Mouse (Mus musculus) hindbrain, embryonic 12.5 days (tissue): ENCODE measurements at regions not wholly inside any gene's neighbourhood (a gene's known extent, or its start where the extent isn't known, plus 50 kb on each side); places are given as distances from the start of the nearest gene placed in this dataset.

Experiments used
- ATAC-seq: fragments of 200-750 bp; cut with Nextera tagmentation; 2 replicates; pipeline ENCODE4 v1.8.0; 2017; ENCODE audit warnings: moderate TSS enrichment; ENCODE audit not compliant: low FRiP score
- H3K27ac ChIP-seq: fragments of 300-500 bp; sonication (generic); 2 replicates; pipeline ENCODE4 v1.5.1; 2016; ENCODE audit warnings: mild to moderate bottlenecking
- H3K27me3 ChIP-seq: fragments of 300-500 bp; sonication (generic); 2 replicates; pipeline ENCODE4 v1.6.1; 2016; ENCODE audit warnings: mild to moderate bottlenecking
- H3K36me3 ChIP-seq: fragments of 300-500 bp; sonication (generic); 2 replicates; pipeline ENCODE4 v1.6.1; 2016; ENCODE audit warnings: mild to moderate bottlenecking
- H3K4me1 ChIP-seq: fragments of 300-500 bp; sonication (generic); 2 replicates; pipeline ENCODE4 v1.6.1; 2016
- H3K4me2 ChIP-seq: fragments of 300-500 bp; sonication (generic); replicated peaks from 2 replicates; pipeline ENCODE4 v1.6.1; 2016; ENCODE audit warnings: mild to moderate bottlenecking
- H3K4me3 ChIP-seq: fragments of 300-500 bp; sonication (generic); 2 replicates; pipeline ENCODE4 v1.5.1; 2016; ENCODE audit warnings: mild to moderate bottlenecking
- H3K9ac ChIP-seq: fragments of 300-500 bp; sonication (generic); 2 replicates; pipeline ENCODE4 v1.6.1; 2016; ENCODE audit warnings: mild to moderate bottlenecking, moderate library complexity
- H3K9me3 ChIP-seq: fragments of 300-500 bp; sonication (generic); replicated peaks from 2 replicates; pipeline ENCODE4 v1.6.1; 2016; ENCODE audit warnings: mild to moderate bottlenecking
- WGBS: fragments of 180-500 bp; shearing (Covaris S2); methylation state at CpG from one replicate; pipeline ENCODE4 v1.1.7; 2016; 5-methylcytosine and 5-hydroxymethylcytosine counted together

DNA sequence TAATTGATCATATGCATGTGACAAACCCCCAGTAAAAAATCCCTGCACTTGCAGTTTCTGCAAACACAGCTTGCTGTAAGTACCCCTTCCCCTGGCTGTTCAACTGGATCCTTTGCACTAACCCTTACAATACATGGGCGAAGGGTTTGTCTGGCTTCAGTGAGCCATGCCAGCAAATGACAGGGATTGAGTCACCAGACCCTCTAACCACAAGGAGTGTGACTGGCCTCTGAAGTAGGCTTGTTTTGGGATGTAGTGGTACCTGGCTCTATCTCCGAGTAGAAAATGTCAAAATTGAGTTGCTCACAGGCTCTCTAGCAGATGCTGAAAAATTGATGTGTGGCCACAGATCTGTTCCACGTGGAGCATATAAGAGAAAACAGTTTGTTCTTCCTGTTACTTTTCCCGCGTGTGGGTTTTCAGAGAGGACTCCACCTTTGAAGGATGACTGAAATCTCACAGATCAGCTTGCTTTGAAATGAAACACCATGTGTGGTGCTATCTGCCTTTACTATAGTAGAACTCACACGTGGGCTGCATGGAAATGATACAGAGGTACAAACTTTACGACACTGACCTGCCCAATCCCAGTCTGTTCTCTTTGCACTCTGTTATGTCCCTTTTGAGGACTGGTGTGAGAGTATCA is 228.8 kb downstream of the Abcc12 start:
- H3K4me1 ChIP-seq: no peaks in the 10 kb centered on the region
- no peak overlapping the region for H3K4me2 ChIP-seq
- ATAC-seq: no peak
- H3K9ac ChIP-seq: no peak overlapping the region
- H3K27ac ChIP-seq: no peak overlapping the region
- 87% methylated on average over 7 of the region's 7 CpGs for WGBS
- H3K9me3 ChIP-seq: no peaks in the 10 kb centered on the region; the same call in 1 of the 2 replicates
- no peak overlapping the region for H3K4me3 ChIP-seq
- H3K27me3 ChIP-seq: no peaks in the 10 kb centered on the region
- no peaks in the 10 kb centered on the region for H3K36me3 ChIP-seq

DNA sequence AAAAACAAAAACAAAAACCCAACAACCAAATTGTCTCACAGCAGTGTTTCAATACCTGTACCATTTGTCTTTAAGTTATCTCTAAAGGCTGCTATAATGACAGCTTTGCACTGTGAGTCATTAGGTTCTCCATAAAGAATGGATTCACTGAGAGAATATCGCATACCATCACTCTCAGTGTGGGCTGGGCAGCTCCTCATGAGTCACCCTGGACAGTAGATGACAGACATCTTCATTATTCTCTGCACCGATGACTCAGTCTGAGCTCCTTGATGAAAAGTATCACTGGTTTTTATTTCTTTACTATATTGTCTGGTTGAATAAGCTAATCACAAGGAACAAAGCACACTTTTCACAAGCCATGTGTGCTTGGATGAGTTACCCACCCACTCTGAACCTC is 230.4 kb downstream of the Abcc12 start:
- ATAC-seq: no peak
- no peak overlapping the region for H3K4me2 ChIP-seq
- H3K9me3 ChIP-seq: no peaks in the 10 kb centered on the region; the same call in 1 of the 2 replicates
- H3K36me3 ChIP-seq: no peaks in the 10 kb centered on the region
- H3K9ac ChIP-seq: no peak overlapping the region
- H3K27ac ChIP-seq: no peak overlapping the region
- H3K27me3 ChIP-seq: no peaks in the 10 kb centered on the region
- no peak overlapping the region for H3K4me3 ChIP-seq
- WGBS: 56% methylated on average over 2 of the region's 2 CpGs
- H3K4me1 ChIP-seq: no peaks in the 10 kb centered on the region

DNA sequence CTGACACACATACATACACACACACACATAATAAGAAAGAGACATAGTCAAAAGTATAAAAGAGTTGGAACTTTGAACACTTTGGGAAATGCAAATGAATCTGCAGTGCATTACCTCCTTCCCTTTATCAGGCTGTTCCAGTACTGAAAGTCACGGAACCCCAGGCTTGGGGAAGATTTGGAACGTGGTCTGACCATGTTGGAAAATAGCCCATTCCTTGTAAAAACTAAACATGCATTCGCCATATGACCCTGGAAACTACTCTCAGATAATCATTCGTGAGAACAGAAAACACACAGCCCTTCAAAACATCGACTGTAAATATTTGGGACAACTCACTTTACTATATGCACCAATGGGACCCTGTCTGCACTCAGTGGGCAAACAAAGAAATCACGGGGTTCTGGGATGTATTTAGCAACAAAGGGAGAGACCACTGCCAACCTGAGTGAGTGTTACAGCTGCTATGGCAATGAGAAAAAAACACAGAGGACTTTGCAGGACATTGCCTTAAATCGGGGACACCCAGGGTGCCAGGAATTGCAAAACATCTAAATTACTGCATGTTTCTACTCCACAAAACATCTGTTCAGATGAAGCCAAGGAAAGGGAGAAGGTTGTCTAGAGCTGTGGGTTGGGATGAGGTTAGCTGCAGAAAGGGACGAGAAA is 238.3 kb downstream of the Abcc12 start:
- no peaks in the 10 kb centered on the region for H3K27me3 ChIP-seq
- H3K9ac ChIP-seq: no peak overlapping the region
- H3K9me3 ChIP-seq: no peaks in the 10 kb centered on the region
- ATAC-seq: no peak
- no peaks in the 10 kb centered on the region for H3K36me3 ChIP-seq
- H3K4me1 ChIP-seq: peaks cover 4% of the 10 kb centered on the region
- H3K4me3 ChIP-seq: no peak overlapping the region
- H3K4me2 ChIP-seq: no peak overlapping the region
- H3K27ac ChIP-seq: no peak overlapping the region
- WGBS: 65% methylated on average over 8 of the region's 8 CpGs

DNA sequence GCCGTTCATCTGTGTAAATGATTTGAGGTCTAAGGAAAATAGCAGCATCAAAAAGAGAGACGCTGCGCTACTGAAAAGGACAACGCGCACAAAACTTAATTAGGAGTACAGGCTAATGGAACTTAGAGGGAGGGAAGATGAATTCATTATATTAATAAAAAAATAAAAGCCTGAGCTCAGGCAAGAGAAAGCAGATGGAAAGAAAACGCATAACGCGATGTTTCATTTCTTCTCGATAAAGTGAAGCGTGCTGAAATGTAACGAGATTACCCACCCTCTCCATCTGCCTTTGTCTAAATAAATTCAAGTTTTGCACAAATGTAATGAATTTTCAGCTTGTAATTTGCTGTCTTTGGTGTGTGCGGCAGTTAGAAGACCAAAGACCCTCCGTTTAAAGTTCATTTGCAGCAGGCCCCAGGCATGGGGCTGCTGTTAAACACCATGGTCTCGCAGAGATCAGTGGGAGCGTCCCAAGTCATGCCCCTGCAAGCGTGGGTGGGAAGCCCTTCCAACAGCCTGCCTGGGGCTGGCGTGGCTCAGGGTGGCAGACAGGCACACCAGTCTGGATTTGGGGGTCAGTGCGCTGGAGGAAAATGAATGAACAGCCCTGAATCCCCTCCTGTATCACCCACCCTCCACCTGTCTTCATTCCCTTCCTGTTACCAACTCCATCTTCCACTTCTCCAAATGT is 241.8 kb downstream of the Abcc12 start:
- Histone ChIP-seq H3K27ac (peak overlapping the region; percentile 1; the same call in 1 of the 2 replicates), H3K27me3 (no peaks in the 10 kb centered on the region)

DNA sequence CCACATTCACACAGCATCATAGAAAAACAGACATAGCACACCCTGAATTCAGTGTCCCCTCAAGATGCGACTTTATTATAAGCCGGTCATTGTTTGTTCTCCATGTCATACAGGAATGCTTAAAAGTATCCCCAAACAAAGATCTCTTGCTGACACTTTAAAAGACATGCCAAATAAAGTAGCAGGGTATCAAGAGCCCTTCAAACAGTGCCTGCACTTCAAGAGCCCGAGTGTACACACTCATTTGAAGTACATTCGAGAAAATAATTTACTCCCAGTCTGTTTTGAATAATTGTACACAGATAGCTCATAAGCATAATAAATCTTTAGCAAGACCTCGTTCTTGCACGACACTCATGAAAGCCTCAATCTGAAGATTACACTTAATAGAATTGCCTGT is 249.1 kb downstream of the Abcc12 start:
- Histone ChIP-seq H3K27ac (no peak overlapping the region), H3K4me2 (no peak overlapping the region), H3K4me1 (peaks cover 7% of the 10 kb centered on the region), H3K9ac (no peak overlapping the region), H3K27me3 (0 out of 2 replicates have a peak, but pooled peaks cover 1% of the 10 kb centered on the region), H3K9me3 (no peaks in the 10 kb centered on the region), H3K36me3 (no peaks in the 10 kb centered on the region), H3K4me3 (no peak overlapping the region)
- WGBS: 73% methylated on average over 6 of the region's 6 CpGs
- ATAC-seq: no peak

More for the DNA sequence above, 241.8 kb downstream of the Abcc12 start:
- H3K9me3 ChIP-seq: no peaks in the 10 kb centered on the region
- H3K36me3 ChIP-seq: no peaks in the 10 kb centered on the region
- no peak overlapping the region for H3K9ac ChIP-seq
- 82% methylated on average over 18 of the region's 18 CpGs for WGBS
- no peak overlapping the region for H3K4me3 ChIP-seq
- H3K4me2 ChIP-seq: no peak overlapping the region
- no peak for ATAC-seq
- H3K4me1 ChIP-seq: peaks cover 4% of the 10 kb centered on the region

DNA sequence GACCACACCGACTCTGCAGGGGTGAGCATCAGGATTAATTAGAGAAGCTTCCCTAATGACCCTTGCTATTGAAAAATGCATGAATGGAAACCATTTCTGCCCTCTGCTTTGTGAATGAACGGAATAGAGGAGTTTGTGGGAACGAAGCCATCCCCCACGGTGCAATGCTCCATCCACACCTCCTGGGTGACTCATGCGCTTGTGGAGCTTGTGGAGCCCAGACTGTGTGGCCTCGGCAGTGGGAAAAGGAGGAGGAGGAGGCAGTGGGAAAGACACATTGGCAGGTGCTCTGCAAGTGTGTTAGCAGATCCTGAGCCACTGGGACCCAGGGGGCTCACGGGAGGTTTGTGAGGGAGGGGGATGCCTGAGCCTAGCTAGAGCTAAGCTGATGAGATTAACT is 251.9 kb downstream of the Abcc12 start:
- Histone ChIP-seq H3K9ac (no peak overlapping the region), H3K27me3 (0 out of 2 replicates have a peak, but pooled peaks cover 5% of the 10 kb centered on the region), H3K27ac (no peak overlapping the region), H3K9me3 (no peaks in the 10 kb centered on the region), H3K4me3 (no peak overlapping the region), H3K4me1 (peaks cover 24% of the 10 kb centered on the region), H3K36me3 (no peaks in the 10 kb centered on the region), H3K4me2 (no peak overlapping the region)
- WGBS: 37% methylated on average over 7 of the region's 7 CpGs
- peak; percentile 65; the same call in 1 of the 2 replicates for ATAC-seq

DNA sequence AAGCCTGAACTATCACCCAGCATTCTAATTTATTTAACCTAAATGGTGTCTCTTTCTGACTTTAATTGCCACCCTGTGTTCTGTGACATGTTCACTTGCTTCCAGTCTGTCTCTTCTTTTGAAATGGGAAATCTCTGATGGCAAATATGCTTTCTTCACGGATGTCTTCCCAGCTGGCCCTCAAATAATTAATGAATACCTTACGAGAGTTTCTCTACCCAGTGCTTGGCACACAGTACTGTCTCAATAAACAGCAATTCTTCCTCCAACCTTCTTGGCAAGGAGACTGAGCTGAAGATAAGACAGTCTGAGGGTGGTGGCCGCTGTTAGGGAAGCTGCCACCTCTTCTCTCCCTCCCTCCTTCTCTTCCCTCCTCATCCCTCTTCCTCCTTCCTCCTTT is 252.5 kb downstream of the Abcc12 start:
- no peak overlapping the region for H3K9ac ChIP-seq
- H3K4me1 ChIP-seq: peaks cover 25% of the 10 kb centered on the region
- H3K4me3 ChIP-seq: no peak overlapping the region
- ATAC-seq: no peak
- H3K4me2 ChIP-seq: no peak overlapping the region
- H3K27me3 ChIP-seq: 0 out of 2 replicates have a peak, but pooled peaks cover 5% of the 10 kb centered on the region
- no peaks in the 10 kb centered on the region for H3K9me3 ChIP-seq
- H3K27ac ChIP-seq: no peak overlapping the region
- WGBS: 67% methylated on average over 3 of the region's 3 CpGs
- no peaks in the 10 kb centered on the region for H3K36me3 ChIP-seq

DNA sequence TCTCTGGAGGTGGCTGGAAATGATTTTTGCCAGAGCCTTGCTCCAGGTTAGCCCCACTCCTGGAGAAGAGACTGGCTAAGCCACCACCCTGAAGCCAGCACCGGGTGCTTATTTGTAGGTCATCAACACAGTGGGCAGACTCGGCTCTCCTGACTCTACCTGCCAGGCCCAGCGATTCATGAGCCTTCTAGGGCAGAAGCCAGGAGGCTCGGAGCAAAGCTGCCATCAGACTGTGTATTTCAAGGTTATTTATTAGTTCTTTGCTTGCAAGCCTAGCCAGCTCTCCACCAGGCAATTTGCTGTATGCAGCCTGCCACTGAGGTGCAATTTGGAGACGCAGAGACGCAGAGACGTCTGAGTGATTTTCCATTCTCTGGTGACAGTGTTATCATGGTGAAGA is 255.4 kb downstream of the Abcc12 start:
- Histone ChIP-seq H3K27me3 (0 out of 2 replicates have a peak, but pooled peaks cover 5% of the 10 kb centered on the region), H3K9ac (no peak overlapping the region), H3K27ac (peak overlapping the region; percentile 67), H3K36me3 (no peaks in the 10 kb centered on the region), H3K4me3 (no peak overlapping the region), H3K4me2 (no peak overlapping the region), H3K4me1 (peaks cover 28% of the 10 kb centered on the region), H3K9me3 (no peaks in the 10 kb centered on the region)
- ATAC-seq: no peak
- WGBS: 74% methylated on average over 7 of the region's 7 CpGs

DNA sequence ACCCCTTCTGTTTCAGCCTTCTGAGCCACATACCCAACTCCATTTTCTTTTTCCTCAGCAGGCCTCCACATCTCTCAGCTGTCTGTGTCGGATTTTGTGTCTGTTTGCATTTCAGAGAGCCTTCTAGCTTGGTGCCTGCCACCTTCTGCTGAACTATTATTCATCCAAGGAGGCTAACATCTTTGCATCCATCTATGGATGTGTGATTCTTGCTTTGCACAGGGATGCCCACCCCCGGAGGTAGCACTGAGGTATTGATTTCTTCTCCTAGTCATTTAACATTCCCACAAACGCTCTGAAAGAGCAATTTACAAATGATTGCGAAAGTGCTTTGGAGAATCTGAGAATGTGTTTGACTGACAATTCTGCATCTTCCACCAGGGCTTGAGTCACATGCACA is 255.9 kb downstream of the Abcc12 start:
- Histone ChIP-seq H3K4me3 (no peak overlapping the region), H3K4me2 (no peak overlapping the region), H3K27me3 (0 out of 2 replicates have a peak, but pooled peaks cover 5% of the 10 kb centered on the region), H3K9me3 (no peaks in the 10 kb centered on the region), H3K27ac (peak overlapping the region; percentile 67), H3K4me1 (peaks cover 28% of the 10 kb centered on the region), H3K36me3 (no peaks in the 10 kb centered on the region), H3K9ac (no peak overlapping the region)
- no peak for ATAC-seq
- WGBS: 64% methylated on average over 4 of the region's 4 CpGs

DNA sequence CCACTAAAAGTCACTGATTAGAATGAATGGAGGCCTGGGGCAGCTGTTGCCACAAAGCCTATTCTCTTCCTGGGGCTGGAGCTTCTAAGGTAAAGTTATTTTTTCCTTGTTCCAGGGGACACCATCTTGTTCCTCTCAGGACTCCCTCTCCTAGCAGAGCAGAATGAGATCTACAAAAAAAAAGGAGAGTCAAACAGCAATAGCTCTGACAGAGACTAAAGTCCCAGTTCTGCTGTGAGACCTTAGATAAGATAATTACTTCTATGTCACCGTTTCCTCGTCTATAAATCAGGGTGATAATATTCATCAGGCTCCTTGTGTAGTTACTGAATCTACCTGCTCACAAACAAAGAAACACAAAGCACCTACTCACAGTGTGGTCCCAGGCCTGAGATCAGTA is 256.7 kb downstream of the Abcc12 start:
- Histone ChIP-seq H3K4me1 (peaks cover 26% of the 10 kb centered on the region), H3K27ac (peak overlapping the region; percentile 60), H3K9me3 (no peaks in the 10 kb centered on the region), H3K4me2 (no peak overlapping the region), H3K36me3 (no peaks in the 10 kb centered on the region), H3K4me3 (no peak overlapping the region), H3K27me3 (0 out of 2 replicates have a peak, but pooled peaks cover 5% of the 10 kb centered on the region), H3K9ac (no peak overlapping the region)
- 64% methylated on average over 2 of the region's 2 CpGs for WGBS
- ATAC-seq: no peak

DNA sequence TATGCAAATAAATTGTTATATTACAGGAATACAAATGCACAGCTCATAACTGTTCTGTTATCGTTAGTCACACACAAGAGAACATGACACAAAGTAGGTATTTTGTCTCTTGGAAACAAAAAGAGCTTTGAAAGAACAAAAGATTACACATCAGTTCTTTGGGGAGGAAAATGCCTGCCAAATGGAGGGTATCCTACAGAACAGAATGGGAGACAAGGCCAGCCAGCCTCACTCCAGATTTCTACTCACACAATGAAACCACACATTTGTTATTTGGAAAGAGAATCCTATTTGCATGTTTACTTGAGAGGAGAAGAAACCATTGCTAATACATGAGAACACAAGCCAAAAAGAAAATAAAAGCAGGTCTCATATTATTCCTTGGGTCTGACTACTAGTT is 258.0 kb downstream of the Abcc12 start:
- 0 out of 2 replicates have a peak, but pooled peaks cover 5% of the 10 kb centered on the region for H3K27me3 ChIP-seq
- no peak overlapping the region for H3K9ac ChIP-seq
- WGBS: 50% methylated on average over 1 of the region's 1 CpGs
- H3K4me3 ChIP-seq: no peak overlapping the region
- ATAC-seq: peak; percentile 50; the same call in 1 of the 2 replicates
- peak overlapping the region; percentile 62 for H3K27ac ChIP-seq
- H3K4me1 ChIP-seq: peaks cover 22% of the 10 kb centered on the region
- no peaks in the 10 kb centered on the region for H3K9me3 ChIP-seq
- no peak overlapping the region for H3K4me2 ChIP-seq
- no peaks in the 10 kb centered on the region for H3K36me3 ChIP-seq

DNA sequence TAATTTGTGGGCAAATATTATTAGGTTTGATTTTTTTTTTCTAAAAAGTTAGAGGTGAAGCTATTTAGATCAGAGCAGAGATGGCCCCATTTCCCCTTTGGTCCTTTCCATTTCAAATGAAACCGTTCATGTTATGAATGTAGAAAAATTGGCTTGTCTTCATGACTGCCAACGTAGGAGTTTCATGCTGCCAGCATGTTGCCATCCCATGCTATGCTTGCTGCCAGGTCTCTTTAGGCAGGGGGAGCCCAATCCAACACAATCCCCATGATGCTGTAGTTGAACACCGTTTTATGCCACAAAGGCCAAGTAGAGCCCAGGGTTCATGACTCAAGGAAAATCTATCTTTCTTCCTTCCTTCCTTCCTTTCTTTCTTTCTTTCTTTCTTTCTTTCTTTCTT is 259.5 kb downstream of the Abcc12 start:
- Histone ChIP-seq H3K9ac (no peak overlapping the region), H3K27ac (no peak overlapping the region), H3K4me3 (no peak overlapping the region), H3K9me3 (no peaks in the 10 kb centered on the region), H3K36me3 (no peaks in the 10 kb centered on the region), H3K4me1 (peaks cover 22% of the 10 kb centered on the region), H3K27me3 (no peaks in the 10 kb centered on the region), H3K4me2 (no peak overlapping the region)
- 83% methylated on average over 3 of the region's 3 CpGs for WGBS
- no peak for ATAC-seq
